Mouse (Mus musculus): ENCODE results near the gene Hilpda. TPM values are rescaled to one million over a fixed set of nuclear protein-coding genes. Genes with fewer than 3 reads are reported as not detected.

Gene Hilpda
- total RNA-seq, 2 experiments from 2014 or later, result 13.4 to 13.5 TPM

DNA sequence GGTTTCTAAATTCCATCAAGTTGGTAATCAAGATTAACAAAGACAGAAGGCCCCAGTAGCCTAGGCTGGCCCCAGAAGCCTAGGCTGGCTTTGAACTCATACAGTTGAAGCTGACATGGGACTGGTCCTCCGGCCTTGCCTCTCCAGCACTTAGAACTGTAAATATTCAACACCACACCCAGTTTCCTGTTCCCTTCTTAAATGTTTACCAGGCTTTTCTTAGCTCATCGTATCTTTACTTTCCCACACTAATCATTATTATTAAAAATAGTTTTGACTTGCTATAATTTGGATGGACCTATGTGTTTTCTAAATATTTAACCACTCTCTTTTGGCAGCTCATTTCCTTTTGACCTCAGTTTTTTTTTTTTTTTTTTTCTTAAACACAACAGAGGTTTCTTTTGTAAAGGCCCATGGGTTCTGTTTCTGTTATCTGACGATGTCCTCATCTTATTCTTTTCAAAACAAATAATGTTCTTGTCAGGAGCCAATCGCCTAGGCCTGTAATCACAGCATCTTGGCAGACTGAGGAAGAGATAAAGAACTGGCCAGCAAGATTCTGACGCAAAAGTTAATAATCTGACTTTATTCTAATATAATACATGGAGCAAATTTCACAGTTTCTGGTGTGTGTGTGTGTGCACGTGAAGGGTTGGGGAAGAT, 3.2 kb upstream of the Hilpda start:
- no peak for ATAC-seq (replicated peaks; ENCODE audit: low FRiP score, low TSS enrichment, poor library complexity, severe bottlenecking)

DNA sequence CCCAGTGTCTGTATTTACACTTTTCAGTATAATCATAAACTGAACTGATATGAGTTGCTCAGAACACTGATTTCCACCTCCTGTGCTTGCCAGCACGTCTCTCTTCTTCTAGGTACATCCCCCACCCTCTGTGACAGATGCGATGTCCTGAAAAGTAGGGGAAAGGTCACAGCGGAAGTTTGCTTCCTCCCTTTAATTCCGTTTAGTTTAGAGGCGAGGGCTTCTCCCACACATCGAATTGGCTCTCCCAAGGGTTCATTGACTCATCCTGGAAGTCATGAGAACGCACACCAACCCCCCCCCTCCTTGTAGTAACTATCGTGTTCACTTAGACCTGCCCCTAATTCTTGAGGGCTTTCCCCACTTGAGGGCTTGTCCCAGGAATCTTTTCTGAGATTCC, 1.3 kb upstream of the Hilpda start:
- ATAC-seq (replicated peaks; ENCODE audit: low FRiP score, low TSS enrichment, poor library complexity, severe bottlenecking), result no peak

DNA sequence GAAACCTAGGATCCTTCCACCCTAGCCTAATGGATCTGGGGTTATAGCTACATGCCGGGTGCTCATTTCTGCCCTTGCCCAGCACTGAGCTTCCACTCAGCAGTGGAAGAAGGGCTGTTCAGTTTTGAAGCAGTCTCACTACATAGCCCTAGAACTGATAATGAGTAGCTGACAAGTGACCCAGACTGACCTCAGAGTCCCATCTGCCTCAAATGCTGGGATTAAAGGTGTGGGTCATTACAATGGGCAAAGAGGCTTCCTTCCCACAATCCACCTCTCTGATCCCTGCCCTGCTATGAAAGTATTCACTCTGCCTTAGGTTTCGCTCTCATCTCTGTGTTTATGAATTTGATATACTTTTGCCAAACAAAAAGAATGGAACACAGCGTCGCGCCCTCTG, 4.5 kb downstream of the Hilpda start:
- no peak for ATAC-seq (replicated peaks; ENCODE audit: low FRiP score, low TSS enrichment, poor library complexity, severe bottlenecking)

DNA sequence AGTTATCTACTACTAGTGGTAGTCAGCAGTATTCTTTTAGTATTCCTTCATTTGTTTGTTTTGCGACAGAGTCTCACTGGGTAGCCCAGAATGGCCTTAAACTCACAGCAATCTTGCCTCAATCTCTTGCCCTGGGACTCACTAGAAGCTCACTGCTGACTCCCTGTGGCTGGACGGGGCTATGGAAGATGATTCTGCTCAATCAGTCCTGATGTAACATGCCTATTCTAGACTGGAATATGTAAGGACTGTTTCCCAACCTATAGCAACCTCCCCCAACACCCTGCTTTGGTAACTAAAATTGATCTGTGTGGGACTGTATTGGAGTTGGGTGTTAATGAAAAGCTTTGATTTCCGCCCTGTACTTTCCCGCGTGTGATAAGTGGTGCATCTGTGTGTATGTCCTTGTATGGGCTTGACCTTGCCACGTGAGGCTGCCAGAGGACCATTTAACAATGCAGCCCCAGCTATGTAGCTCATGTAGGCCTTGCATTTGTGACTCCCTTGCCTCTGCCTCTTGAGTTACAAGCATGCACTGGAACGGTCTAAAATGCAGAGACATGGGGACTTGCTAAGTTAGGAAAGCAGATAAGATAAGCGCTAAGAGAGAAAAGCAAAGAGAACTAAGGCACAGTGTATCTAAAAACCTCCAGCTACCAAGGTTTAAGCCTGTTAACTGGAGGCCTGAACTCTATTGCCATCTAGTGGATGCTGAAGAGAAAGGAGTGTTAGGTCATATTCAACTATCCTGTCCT, 6.4 kb downstream of the Hilpda start:
- peak; percentile 84 for ATAC-seq (replicated peaks; ENCODE audit: low FRiP score, low TSS enrichment, poor library complexity, severe bottlenecking)

DNA sequence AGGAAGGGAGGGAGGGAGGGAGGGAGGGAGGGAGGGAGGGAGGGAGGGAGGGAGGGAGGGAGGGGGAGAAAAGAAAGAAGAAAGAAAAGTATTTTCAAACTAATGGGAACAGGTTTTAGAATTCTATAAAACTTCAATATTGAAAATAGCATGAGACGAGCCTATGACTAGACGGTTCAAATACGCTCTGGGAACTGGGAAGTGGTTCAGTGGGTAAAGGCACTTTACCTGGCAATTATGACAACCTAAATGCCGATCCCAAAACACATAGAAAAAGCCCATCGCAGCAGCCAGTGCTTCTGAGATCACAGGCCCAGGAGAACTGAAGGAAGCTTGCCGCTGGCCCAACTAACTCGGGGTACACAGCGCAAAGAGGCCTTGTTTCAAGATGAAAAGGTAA, 7.0 kb downstream of the Hilpda start, which contains the start of gene Fam71f2:
Gene Fam71f2, plus strand, starts transcription at position 301 of the 400 bp plus-strand sequence.
- ATAC-seq (replicated peaks; ENCODE audit: low FRiP score, low TSS enrichment, poor library complexity, severe bottlenecking), result no peak

DNA sequence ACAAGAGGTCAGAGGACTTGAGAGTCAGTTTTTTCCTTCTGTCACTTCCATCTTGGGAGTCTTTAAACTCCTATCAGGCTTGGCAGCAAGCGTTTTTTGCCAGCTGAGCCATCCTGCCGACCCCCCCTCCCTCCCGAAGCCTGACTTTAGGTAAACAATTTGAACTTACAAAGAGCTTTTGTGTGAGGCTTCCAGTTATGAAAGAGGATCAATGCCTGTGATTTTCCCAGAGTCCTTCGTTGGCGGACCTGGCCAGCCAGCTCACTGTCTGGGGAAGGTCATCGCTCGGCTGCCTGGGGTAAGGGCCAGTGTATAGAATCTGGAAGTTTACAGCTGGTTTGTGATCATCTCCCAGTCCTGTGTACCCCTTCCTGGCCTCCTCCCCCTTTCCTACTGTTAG, 8.4 kb downstream of the Hilpda start:
- ATAC-seq (replicated peaks; ENCODE audit: low FRiP score, low TSS enrichment, poor library complexity, severe bottlenecking), result no peak

DNA sequence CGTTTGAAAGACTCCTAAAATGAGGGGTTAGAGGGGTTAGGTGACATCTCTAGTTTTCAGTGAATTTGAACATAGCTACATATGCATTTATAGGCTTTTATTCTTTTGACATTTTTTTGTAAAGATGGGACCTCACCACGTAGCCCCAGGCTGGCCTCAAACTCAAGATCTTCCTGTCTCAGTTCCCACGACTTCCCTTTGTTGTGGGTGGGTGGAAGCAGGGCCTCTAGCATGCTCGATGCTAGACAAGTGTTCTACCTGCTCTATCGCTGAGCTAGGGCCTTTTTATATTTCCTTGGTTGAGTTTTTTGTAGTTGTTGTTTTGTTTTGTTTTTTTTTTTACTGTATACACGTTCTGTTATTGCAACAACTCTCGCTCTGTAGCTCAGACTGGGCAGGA, 14.6 kb downstream of the Hilpda start:
- ATAC-seq (replicated peaks; ENCODE audit: low FRiP score, low TSS enrichment, poor library complexity, severe bottlenecking), result no peak

DNA sequence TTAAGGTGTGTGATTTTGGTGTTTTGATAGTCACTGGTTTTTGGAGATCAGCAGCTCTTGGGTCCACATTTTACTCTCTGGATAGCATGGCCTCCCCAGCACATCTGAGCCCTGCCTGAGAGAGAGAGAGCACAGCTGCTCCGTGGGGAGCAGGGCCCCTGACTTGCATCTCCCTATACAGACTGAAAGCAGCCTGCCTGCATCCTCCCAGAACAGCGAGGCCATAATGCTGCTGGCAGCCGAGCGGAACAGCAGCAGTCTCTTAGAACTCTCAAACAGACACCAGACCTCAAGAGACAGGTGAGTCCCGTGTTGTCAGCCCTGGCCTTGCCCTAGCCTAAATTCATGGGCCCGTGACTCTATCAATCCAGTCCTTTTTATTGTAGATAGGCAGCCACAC, 15.2 kb downstream of the Hilpda start:
- no peak for ATAC-seq (replicated peaks; ENCODE audit: low FRiP score, low TSS enrichment, poor library complexity, severe bottlenecking)

DNA sequence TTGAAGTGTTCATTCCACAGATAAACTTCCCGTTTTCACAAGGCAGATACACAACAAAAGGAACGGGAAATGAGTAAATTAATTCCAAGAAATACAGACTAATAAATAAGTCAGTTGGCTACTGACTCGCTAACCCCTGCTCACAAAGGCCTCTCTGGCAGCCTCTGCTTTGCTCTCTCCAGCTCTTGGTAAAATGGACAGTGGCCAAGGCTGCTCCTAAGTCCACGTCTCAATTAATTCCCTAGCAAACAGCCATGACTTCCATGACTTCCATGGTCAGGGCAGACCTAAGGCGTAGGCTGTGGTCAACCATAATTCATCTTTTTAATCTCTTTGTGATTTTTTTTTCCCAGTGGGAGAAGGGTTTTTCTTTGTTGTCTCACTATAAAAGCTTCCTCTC, 15.7 kb downstream of the Hilpda start:
- no peak for ATAC-seq (replicated peaks; ENCODE audit: low FRiP score, low TSS enrichment, poor library complexity, severe bottlenecking)

DNA sequence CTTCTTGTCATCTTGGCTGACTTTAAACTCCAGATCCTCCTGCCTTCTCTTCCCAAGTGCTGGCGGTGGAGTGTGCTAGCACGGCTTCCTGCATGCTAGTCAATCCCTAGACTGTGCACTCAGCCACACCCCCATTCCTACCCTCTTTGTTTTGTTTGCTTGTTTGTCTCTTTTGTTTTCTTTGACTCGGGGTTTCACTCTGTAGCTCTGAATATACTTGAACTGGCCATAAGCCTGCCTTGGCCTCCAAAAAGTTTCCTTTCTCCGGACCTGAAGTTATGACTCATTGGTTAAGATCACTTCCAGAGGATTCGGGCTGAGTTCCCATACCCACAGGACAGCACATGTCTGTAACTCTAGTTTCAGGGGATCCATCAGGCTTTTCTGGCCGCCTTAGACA, 16.4 kb downstream of the Hilpda start:
- ATAC-seq (replicated peaks; ENCODE audit: low FRiP score, low TSS enrichment, poor library complexity, severe bottlenecking), result no peak

DNA sequence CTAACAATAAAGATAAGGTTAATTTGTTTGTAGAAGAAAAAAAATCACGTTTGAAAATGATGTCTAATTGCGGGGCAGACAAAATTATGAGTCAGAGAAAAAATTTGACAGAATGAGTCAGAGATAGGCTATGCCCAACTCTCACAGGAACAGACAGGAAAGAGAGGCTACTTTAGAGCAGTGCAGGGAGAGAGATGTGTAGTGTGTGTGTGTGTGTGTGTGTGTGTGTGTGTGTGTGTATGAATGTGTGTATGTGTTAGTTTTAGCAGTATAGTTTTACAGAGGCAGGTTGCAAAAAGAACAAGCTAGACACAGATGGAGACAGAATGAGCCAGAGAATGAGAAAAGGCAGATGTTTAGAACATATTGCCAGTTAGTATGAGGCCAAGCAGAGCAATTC, 26.8 kb downstream of the Hilpda start:
- no peak for ATAC-seq (replicated peaks; ENCODE audit: low FRiP score, low TSS enrichment, poor library complexity, severe bottlenecking)

DNA sequence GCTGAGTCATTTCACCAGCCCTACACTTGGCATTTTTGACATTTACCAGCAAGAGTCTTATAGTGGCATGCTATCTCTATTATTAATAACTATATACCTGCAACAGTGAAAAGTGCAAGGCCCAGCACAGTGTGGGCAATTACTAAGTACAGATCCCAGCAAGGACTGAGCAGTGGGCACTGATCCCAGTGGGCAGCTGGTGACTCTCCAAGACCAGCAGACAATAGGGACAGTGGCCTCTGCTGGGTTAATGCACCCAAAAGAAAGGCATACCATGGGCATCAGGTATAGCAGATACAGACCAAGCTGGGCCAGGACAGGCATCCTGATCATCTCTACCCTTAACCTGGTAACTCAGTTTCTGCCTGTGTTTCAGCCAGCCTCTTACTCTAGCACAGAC, 31.0 kb downstream of the Hilpda start:
- no peak for ATAC-seq (replicated peaks; ENCODE audit: low FRiP score, low TSS enrichment, poor library complexity, severe bottlenecking)

DNA sequence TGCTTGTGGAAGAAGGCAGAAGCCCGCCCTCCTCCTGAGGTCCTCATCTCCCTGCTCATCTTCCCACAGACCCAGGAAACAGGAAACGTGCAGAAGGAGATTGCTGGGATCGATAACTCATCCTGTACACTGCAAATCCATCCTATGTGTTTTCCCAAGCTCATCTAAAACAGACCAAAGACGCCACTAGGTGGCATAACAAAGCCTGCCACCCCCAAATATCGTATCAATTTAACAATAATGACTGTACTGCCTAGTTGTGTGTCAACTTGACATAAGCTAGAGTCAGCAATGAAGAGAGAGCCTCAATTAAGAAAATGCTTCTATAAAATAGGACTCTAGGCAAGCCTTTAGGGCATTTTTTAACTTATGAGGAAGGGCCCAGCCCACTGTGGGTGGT, 31.4 kb downstream of the Hilpda start:
- no peak for ATAC-seq (replicated peaks; ENCODE audit: low FRiP score, low TSS enrichment, poor library complexity, severe bottlenecking)

DNA sequence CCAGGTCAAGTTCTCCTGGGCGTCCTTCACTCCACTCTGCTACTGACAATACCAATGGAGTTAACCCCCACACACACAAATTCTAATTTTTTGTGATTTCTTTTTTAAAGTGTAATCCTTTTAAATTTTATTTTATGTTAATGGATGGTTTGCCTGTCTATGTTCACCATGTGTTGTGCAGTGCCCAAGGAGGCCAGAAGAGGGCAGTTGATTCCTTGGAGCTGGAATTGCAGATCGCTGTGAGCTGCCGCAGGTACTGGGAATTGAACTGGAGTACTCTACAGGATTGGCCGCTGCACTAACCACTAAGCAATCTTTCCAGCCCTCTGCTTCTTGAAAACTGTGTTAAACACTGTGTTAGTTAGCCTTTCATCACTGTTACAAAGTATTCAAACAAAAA, 33.2 kb downstream of the Hilpda start:
- ATAC-seq (replicated peaks; ENCODE audit: low FRiP score, low TSS enrichment, poor library complexity, severe bottlenecking), result no peak

DNA sequence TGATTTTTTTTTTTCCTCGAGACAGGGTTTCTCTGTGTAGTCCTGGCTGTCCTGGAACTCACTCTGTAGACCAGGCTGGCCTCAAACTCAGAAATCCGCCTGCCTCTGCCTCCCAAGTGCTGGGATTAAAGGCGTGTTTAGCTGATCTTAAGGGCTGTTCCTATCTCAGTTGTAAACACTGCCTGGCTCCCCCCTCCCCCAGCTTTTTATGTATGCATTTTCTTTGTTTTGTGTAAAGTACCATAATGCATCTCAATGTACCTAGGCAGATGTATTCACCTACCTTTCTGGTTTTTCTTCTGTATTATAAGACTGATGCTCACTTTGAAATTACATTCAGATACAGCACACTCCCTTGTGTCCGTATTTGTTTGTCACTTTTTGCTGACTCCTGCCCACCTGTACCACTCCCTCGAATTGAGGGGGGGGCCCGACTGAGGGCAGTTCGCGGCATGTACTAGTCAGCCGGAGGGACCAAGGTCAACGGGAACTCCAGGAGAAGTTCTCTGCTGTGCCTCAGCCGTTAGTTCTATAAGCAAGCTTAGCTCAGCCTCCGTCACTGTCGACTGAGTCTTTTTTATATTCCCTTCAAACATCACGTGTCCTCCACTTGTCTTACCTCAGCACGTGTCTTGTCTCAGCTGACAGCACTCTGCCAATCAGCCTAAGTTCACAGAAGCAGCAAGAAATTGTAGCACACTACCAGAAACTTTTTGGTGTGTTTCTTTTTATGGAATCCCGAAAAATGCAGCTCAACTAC, 36.7 kb downstream of the Hilpda start:
- no peak for ATAC-seq (replicated peaks; ENCODE audit: low FRiP score, low TSS enrichment, poor library complexity, severe bottlenecking)

DNA sequence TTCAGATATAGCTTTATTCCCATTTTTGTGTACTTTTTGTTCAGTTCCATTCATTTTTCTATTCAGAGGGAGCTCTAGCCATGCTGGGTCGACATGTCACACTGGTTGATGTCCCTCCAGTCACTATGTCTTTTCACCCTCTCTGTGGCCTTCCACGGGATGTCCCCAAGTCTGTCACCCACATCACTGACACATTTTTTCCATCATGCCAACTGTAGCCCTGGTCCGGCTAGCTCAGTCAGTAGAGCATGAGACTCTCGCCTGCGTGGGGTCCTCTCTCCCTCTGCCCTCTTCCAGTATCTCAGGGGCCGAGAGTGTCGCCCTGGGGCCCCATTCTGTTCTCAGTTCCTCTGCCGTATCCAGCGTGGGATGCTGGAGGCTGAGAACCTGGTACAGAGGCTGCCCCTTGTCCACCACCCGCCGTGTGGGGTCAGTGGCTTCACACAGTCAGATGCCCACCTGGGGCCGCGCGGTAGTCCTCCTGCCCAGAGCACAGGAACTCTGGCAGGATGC, 41.5 kb downstream of the Hilpda start:
- no peak for ATAC-seq (replicated peaks; ENCODE audit: low FRiP score, low TSS enrichment, poor library complexity, severe bottlenecking)

DNA sequence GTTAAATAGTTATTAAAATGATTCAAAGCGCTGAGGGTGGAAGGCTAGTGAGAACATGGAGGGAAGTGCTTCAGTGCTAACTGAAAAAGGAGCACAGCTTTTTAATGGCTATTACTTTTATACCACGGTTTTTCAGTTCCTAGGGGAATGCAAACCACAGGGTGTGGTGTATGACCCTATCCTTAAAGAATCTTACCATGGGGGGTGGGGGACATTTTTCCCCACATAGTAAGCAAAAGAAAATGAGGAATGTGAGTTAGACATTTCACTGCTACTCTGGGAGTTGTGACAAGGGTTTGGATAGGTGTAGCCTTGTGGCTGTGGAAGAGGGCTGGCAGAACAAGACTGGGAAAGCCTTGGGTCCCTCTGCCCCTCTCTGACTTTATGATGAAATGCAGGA, 45.0 kb downstream of the Hilpda start:
- ATAC-seq (replicated peaks; ENCODE audit: low FRiP score, low TSS enrichment, poor library complexity, severe bottlenecking), result no peak

DNA sequence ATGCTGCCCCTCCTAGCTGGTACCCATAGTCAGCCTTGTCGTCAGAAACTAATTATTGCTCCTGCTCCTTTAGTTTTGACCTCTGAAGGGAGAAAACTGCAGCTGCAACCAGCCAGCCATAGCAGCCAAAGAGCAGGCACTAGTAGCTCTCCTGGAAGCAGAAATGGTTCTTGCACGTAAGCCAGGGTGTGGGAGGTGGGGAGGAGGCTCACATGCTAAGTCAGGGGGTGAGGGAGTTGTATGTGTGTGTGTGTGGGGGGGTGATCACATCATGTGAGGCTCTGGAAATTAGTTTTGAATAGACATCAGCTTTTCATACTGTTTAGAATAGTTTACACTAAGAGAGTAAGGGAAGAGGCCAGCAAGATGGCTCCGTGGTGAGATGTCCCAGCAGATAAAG, 45.7 kb downstream of the Hilpda start:
- ATAC-seq (replicated peaks; ENCODE audit: low FRiP score, low TSS enrichment, poor library complexity, severe bottlenecking), result no peak

DNA sequence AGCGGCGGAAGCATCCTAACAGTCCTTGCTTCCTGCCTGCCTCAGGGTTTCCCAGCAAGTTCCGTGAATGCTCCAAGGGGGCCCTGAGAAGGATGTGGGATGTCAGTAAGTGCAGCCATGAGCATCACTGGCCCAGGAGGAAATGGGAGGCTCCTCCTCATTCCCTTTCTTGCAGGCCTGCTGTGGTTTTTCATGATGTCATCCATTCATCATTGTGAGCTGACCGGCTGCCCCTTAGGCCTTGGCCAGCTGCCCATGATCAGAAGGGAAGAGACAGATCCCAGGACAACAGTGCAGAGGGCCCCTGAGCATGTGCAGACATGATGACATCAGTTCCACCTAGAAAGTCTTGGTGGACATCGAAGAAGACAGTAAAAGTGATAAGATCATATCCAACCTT, 46.6 kb downstream of the Hilpda start, which contains the start of gene Fam71f1:
Gene Fam71f1, plus strand, starts transcription at position 262 of the 400 bp plus-strand sequence.
- ATAC-seq (replicated peaks; ENCODE audit: low FRiP score, low TSS enrichment, poor library complexity, severe bottlenecking), result no peak

DNA sequence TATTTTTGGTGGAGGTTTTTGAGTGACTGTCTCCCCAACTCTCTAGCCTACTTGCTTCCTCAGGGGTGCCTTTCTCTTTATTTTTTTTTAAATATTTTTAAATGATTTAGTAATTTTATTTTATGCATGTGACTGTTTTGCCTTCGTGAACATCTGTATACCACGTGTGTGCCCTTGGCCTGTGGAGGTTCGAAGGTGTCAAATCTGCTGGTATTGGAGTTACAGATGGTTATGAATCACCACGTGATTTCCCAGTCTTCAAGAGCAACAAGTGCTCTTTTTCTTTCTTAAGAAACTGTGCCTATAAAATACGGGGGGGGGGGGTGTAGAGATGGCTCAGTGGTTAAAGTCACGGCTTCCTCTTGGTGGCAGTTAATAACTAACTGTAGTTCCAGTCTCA, 49.3 kb downstream of the Hilpda start:
- no peak for ATAC-seq (replicated peaks; ENCODE audit: low FRiP score, low TSS enrichment, poor library complexity, severe bottlenecking)
